Comparison of ENCODE assay signal across 8 mouse cellular contexts in the genomic region with DNA sequence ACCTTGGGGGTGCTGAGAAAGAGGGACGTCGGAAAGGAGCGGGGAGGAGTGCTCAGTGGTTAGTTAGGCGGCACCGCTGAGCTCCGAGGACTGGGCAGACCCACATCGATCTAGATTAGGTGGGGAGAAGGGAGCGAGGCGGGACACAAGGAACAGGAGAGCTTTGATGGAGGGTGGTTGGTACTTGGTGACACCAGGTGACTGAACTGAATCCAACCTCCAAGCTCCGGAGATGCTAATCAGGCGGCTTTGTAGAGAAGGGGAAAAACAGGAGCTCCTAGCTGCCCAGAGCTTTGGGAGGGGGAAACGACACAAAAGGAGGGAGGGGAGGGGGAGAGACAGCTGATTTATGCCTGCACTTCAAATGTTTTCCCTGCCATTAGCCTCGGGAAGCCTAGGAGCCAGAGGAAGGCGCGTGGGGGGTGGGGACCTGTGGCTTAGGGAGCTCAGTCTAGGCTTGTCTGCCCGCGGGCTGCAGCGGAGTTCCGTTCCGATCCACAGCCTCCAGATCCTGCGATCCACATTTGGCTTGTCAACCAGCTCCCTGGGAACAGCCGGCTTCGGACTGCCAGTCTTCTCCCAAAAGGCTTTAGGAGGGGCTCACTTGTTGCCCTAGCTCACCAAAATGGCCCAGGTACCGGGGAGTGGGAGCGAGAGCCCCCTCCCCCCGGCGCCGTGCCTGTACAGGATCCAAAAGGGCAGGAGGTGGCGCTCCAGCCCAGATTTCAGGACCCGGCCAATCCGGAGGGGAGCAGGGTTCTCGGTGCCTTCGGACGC. TPM values are rescaled to one million over a fixed set of nuclear protein-coding genes. Genes with fewer than 3 reads are reported as not detected.
DNase-seq lines count a peak whose midpoint lies in the region; ATAC-seq lines count a peak whose summit lies in the region.

No protein-coding gene starts in this region.

- peak overlapping the region; percentile 70 for H3K4me2 ChIP-seq in hindbrain, embryonic 11.5 days (replicated peaks; ENCODE audit: low read depth, low read length)
- peak overlapping the region; percentile 96 for H3K4me2 ChIP-seq in midbrain, embryonic 15.5 days

- H3K27me3 ChIP-seq in embryonic facial prominence, embryonic 10.5 days (replicated peaks; ENCODE audit: low read depth, poor library complexity, severe bottlenecking) = peaks cover 91% of the 10 kb centered on the region
- peaks cover 58% of the 10 kb centered on the region for H3K27me3 ChIP-seq in hindbrain, embryonic 11.5 days (ENCODE audit: control insufficient read depth, insufficient read depth, low read length)
- H3K27me3 ChIP-seq in midbrain, embryonic 15.5 days (replicated peaks) = peaks cover 32% of the 10 kb centered on the region

- intact Hi-C loops in left cerebral cortex, postnatal 25 days (cut with DNase I) = loop anchor here (5.0 kb wide), 1 partner anchor 241 kb away; no protein-coding TSS in a partner anchor

- H3K9ac ChIP-seq in hindbrain, embryonic 11.5 days (ENCODE audit: low read depth, low read length) = peak overlapping the region; percentile 44; the same call in 1 of the 2 replicates
- peak overlapping the region; percentile 48 for H3K9ac ChIP-seq in midbrain, embryonic 15.5 days

- ATAC-seq in hindbrain, embryonic 11.5 days (ENCODE audit: low FRiP score) = peak; percentile 36; the same call in 1 of the 2 replicates
- ATAC-seq in midbrain, embryonic 15.5 days (replicated peaks) = peak; percentile 8; the same call in 1 of the 2 replicates

- H3K27ac ChIP-seq in embryonic facial prominence, embryonic 10.5 days (replicated peaks) = peak overlapping the region; percentile 75
- H3K27ac ChIP-seq in hindbrain, embryonic 11.5 days (ENCODE audit: low read depth, low read length) = no peak overlapping the region
- H3K27ac ChIP-seq in midbrain, embryonic 15.5 days = no peak overlapping the region

- H3K36me3 ChIP-seq in embryonic facial prominence, embryonic 10.5 days (replicated peaks) = no peaks in the 10 kb centered on the region
- no peaks in the 10 kb centered on the region for H3K36me3 ChIP-seq in hindbrain, embryonic 11.5 days (ENCODE audit: control insufficient read depth, insufficient read depth, low read length)
- no peaks in the 10 kb centered on the region for H3K36me3 ChIP-seq in midbrain, embryonic 15.5 days (replicated peaks)

- peaks cover 99% of the 10 kb centered on the region for H3K4me1 ChIP-seq in embryonic facial prominence, embryonic 10.5 days
- H3K4me1 ChIP-seq in hindbrain, embryonic 11.5 days (replicated peaks; ENCODE audit: control insufficient read depth, insufficient read depth, low read length) = peaks cover 10% of the 10 kb centered on the region
- H3K4me1 ChIP-seq in midbrain, embryonic 15.5 days = peaks cover 46% of the 10 kb centered on the region

- peak overlapping the region; percentile 84 for H3K4me3 ChIP-seq in embryonic facial prominence, embryonic 10.5 days
- peak overlapping the region; percentile 30 for H3K4me3 ChIP-seq in hindbrain, embryonic 11.5 days (ENCODE audit: low read depth, low read length)
- H3K4me3 ChIP-seq in midbrain, embryonic 15.5 days = peak overlapping the region; percentile 47

- DNase-seq in urinary bladder, adult 2 months (ENCODE audit: low spot score) = peak; percentile 69
- no peak for DNase-seq in urinary bladder, postnatal 10 days (ENCODE audit: low spot score)
- peak; percentile 76 for DNase-seq in embryonic facial prominence, embryonic 10.5 days (ENCODE audit: low spot score)
- peak; percentile 66 for DNase-seq in hindbrain, embryonic 11.5 days (ENCODE audit: low spot score)
- peak; percentile 33 to 58 for DNase-seq in left cerebral cortex, postnatal 25 days (ENCODE audit: low spot score in 2 of 2)
- peak; percentile 61 to 68 for DNase-seq in urinary bladder, postnatal 36 days (ENCODE audit: low spot score in 2 of 2)
- no peak for DNase-seq in ovary, adult 18-20 months (ENCODE audit: low spot score)

- no peaks in the 10 kb centered on the region for H3K9me3 ChIP-seq in embryonic facial prominence, embryonic 10.5 days
- H3K9me3 ChIP-seq in hindbrain, embryonic 11.5 days (ENCODE audit: control insufficient read depth, low read length) = no peaks in the 10 kb centered on the region
- H3K9me3 ChIP-seq in midbrain, embryonic 15.5 days = no peaks in the 10 kb centered on the region

- WGBS in embryonic facial prominence, embryonic 10.5 days = 2% methylated on average over 34 of the region's 34 CpGs
- under 1% methylated on average over 34 of the region's 34 CpGs for WGBS in hindbrain, embryonic 11.5 days
- 1% methylated on average over 34 of the region's 34 CpGs for WGBS in midbrain, embryonic 15.5 days

RNA-seq across cellular contexts. Expression of a gene that starts 4.7 kb away (rescaled TPM):
- 17.5 and 28.8 TPM in 2 replicates for polyA plus RNA-seq in urinary bladder, adult 2 months (2012; rRNA removed)
- polyA plus RNA-seq in embryonic facial prominence, embryonic 10.5 days (2016; fragmentation: Nextera tagmentation; extraction: Ambion mirVana) = 6.0 and 7.2 TPM in 2 replicates
- polyA plus RNA-seq in hindbrain, embryonic 11.5 days (2014; fragmentation: Nextera tagmentation; extraction: Ambion mirVana) = 2.3 TPM in 2 replicates
- total RNA-seq in left cerebral cortex, postnatal 25 days (2021) = 10 to 100 TPM; 10.1 to 10.8 TPM
- polyA plus RNA-seq in midbrain, embryonic 15.5 days (2015; fragmentation: Nextera tagmentation; extraction: Ambion mirVana) = 2.8 and 2.9 TPM in 2 replicates

Comparison
In these comparisons a context has a peak if more than half of its experiments do, and no peak if none do; other contexts are left out.
1. DNase-seq: peak in urinary bladder, adult 2 months (single experiment), embryonic facial prominence, embryonic 10.5 days (single experiment), hindbrain, embryonic 11.5 days (single experiment), left cerebral cortex, postnatal 25 days (2 of 2) and urinary bladder, postnatal 36 days (2 of 2); none in urinary bladder, postnatal 10 days (single experiment) and ovary, adult 18-20 months (single experiment).
2. H3K4me3 ChIP-seq: peak in every context shown above with its lines; median percentile 84 in embryonic facial prominence, embryonic 10.5 days; 47 in midbrain, embryonic 15.5 days; 30 in hindbrain, embryonic 11.5 days.